Comparison of ENCODE assay signal across 10 mouse cellular contexts in the genomic region with DNA sequence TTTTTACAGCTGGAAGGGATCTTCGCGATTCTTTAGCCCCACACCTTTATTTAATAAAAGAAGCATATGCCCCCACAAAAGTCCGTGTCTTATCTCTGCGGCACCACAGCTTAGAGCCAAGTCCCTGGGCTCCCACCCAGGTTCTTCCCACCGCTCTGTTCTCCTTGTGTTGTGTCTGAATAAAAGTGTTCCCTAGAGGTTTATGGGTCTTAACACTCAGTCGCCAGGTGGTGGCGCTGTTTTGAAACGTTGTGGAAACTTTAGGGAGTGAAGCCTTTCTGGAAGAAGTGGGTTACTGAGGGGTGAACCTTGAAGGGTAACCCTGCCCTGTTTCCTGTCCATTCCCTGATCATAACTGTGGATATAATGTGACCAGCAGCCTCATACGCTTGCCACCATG.
DNase-seq lines count a peak whose midpoint lies in the region; ATAC-seq and TF ChIP-seq lines count a peak whose summit lies in the region.
"Had no signal": no experiment of that assay in that cellular context is flagged by ENCODE, and none has a peak within 500 bp of the region (broad histone marks: within the 10 kb centered on the region; RNA-seq: fewer than 3 reads in every experiment).

No protein-coding gene starts in this region.

- ATAC-seq in erythroblast, adult 5-6 weeks (replicated peaks; ENCODE audit: low FRiP score, poor library complexity, severe bottlenecking), result no peak

- peak; percentile 58 for TF ChIP-seq CTCF in left cerebral cortex, adult 2 months (IDR thresholded peaks at IDR 0.05)
- TF ChIP-seq CTCF in brain, embryonic 14.5 days (IDR thresholded peaks at IDR 0.05; ENCODE audit: borderline replicate concordance, extremely low read depth, insufficient read depth, insufficient read length), result peak; percentile 61; the same call in 1 of the 2 replicates

- H3K4me3 ChIP-seq in left cerebral cortex, adult 2 months, result no peak overlapping the region
- H3K4me3 ChIP-seq: erythroblast, embryonic 14.5 days; liver, embryonic 15.5 days had no signal

- DNase-seq in cerebellum, postnatal 25 days, result peak; percentile 19 to 54
- DNase-seq in cerebellum, adult 9-10 months, result no peak
- peak; percentile 29 for DNase-seq in left cerebral cortex, adult 2 months (ENCODE audit: extremely low spot score in 1 of 2, low spot score in 2 of 2)
- no peak for DNase-seq in left cerebral cortex, adult 11 months (ENCODE audit: low spot score)
- peak; percentile 78 for DNase-seq in brain, embryonic 14.5 days (ENCODE audit: low read depth)
- DNase-seq in kidney, postnatal 4 days, result peak; percentile 68 to 74
- peak; percentile 24 to 34 for DNase-seq in right cerebral cortex, adult 2 months (ENCODE audit: low spot score in 2 of 2)

- intact Hi-C loops in left cerebral cortex, adult 2 months (cut with DNase I), result loop anchor here (5.0 kb wide), 2 partner anchors 301 to 436 kb away; no protein-coding TSS in a partner anchor

- no peak for TF ChIP-seq POLR2A in brain, embryonic 14.5 days (IDR thresholded peaks at IDR 0.05; ENCODE audit: borderline replicate concordance, extremely low read depth, insufficient read depth, insufficient read length, poor library complexity, severe bottlenecking)

- H3K27ac ChIP-seq in left cerebral cortex, adult 2 months, result no peak overlapping the region
- H3K27ac ChIP-seq: liver, embryonic 15.5 days had no signal

Comparison
In these comparisons a context has a peak if more than half of its experiments do, and no peak if none do; other contexts are left out.
1. DNase-seq: peak in cerebellum, postnatal 25 days (2 of 2), left cerebral cortex, adult 2 months (2 of 2), brain, embryonic 14.5 days (single experiment), kidney, postnatal 4 days (2 of 2) and right cerebral cortex, adult 2 months (2 of 2); none in cerebellum, adult 9-10 months (single experiment) and left cerebral cortex, adult 11 months (single experiment).